In genomic region chr10:91498543-91498942, GRCm38 (mm10) we compare ENCODE assay signal across 24 mouse cellular contexts.
DNase-seq lines count a peak whose midpoint lies in the region; ATAC-seq lines count a peak whose summit lies in the region.
"Had no signal": no experiment of that assay in that cellular context is flagged by ENCODE, and none has a peak within 500 bp of the region (broad histone marks: within the 10 kb centered on the region; RNA-seq: fewer than 3 reads in every experiment).

No protein-coding gene starts in this region.

- peak; percentile 44 for DNase-seq in embryonic facial prominence, embryonic 14.5 days (ENCODE audit: low spot score)
- no peak for DNase-seq in embryonic facial prominence, embryonic 10.5 days (ENCODE audit: low spot score)
- DNase-seq in heart, adult 8-10 months (ENCODE audit: low spot score): peak; percentile 13
- no peak for DNase-seq in heart, adult 11 months
- DNase-seq in kidney, postnatal 36 days: peak; percentile 1 to 59
- no peak for DNase-seq in kidney, adult 11 months
- peak; percentile 9 for DNase-seq in urinary bladder, postnatal 14 days (ENCODE audit: low spot score)
- no peak for DNase-seq in urinary bladder, adult 2 months (ENCODE audit: low spot score)
- DNase-seq: adrenal gland, postnatal 10 days; adrenal gland, postnatal 36 days; cerebellum, adult 18-20 months; cerebellum, adult 9-10 months; cerebellum, postnatal 14 days; gastrocnemius, postnatal 10 days; gastrocnemius, postnatal 36 days; heart, postnatal 14 days had no signal

- 57% methylated on average over 4 of the region's 4 CpGs for WGBS in embryonic facial prominence, embryonic 14.5 days
- 77% methylated on average over 4 of the region's 4 CpGs for WGBS in embryonic facial prominence, embryonic 10.5 days

- H3K9me3 ChIP-seq in embryonic facial prominence, embryonic 14.5 days (ENCODE audit: control insufficient read depth, low read length): no peaks in the 10 kb centered on the region
- H3K9me3 ChIP-seq in embryonic facial prominence, embryonic 10.5 days: no peaks in the 10 kb centered on the region
- H3K9me3 ChIP-seq: embryonic facial prominence, embryonic 12.5 days; forebrain, embryonic 10.5 days; forebrain, embryonic 13.5 days; heart, embryonic 13.5 days; hindbrain, embryonic 12.5 days; hindbrain, embryonic 15.5 days had no signal

- no peak overlapping the region for H3K27ac ChIP-seq in embryonic facial prominence, embryonic 14.5 days (replicated peaks; ENCODE audit: low read depth, low read length)
- no peak overlapping the region for H3K27ac ChIP-seq in embryonic facial prominence, embryonic 10.5 days (replicated peaks)
- H3K27ac ChIP-seq: embryonic facial prominence, embryonic 12.5 days; forebrain, embryonic 10.5 days; forebrain, embryonic 13.5 days; heart, embryonic 13.5 days; hindbrain, embryonic 12.5 days; hindbrain, embryonic 15.5 days had no signal

- no peak overlapping the region for H3K9ac ChIP-seq in embryonic facial prominence, embryonic 14.5 days (ENCODE audit: low read depth, low read length)
- H3K9ac ChIP-seq: embryonic facial prominence, embryonic 12.5 days; forebrain, embryonic 13.5 days; heart, embryonic 13.5 days; hindbrain, embryonic 12.5 days; hindbrain, embryonic 15.5 days had no signal

- ATAC-seq in embryonic facial prominence, embryonic 14.5 days (ENCODE audit: low read depth): no peak
- ATAC-seq: forebrain, embryonic 13.5 days; forebrain, embryonic 16.5 days had no signal

- H3K4me2 ChIP-seq in embryonic facial prominence, embryonic 14.5 days (ENCODE audit: low read depth, low read length): no peak overlapping the region
- H3K4me2 ChIP-seq: embryonic facial prominence, embryonic 12.5 days; forebrain, embryonic 13.5 days; heart, embryonic 13.5 days; hindbrain, embryonic 12.5 days; hindbrain, embryonic 15.5 days had no signal

- H3K4me1 ChIP-seq in embryonic facial prominence, embryonic 14.5 days (ENCODE audit: control insufficient read depth, insufficient read depth, low read length): peaks cover 2% of the 10 kb centered on the region; the same call in 1 of the 2 replicates
- H3K4me1 ChIP-seq in embryonic facial prominence, embryonic 10.5 days: peaks cover 5% of the 10 kb centered on the region
- H3K4me1 ChIP-seq: embryonic facial prominence, embryonic 12.5 days; heart, embryonic 13.5 days; hindbrain, embryonic 15.5 days had no signal

- no peaks in the 10 kb centered on the region for H3K36me3 ChIP-seq in embryonic facial prominence, embryonic 14.5 days (ENCODE audit: control insufficient read depth, insufficient read depth, low read length)
- H3K36me3 ChIP-seq in embryonic facial prominence, embryonic 10.5 days (replicated peaks): no peaks in the 10 kb centered on the region
- H3K36me3 ChIP-seq: embryonic facial prominence, embryonic 12.5 days; forebrain, embryonic 10.5 days; heart, embryonic 13.5 days; hindbrain, embryonic 12.5 days; hindbrain, embryonic 15.5 days had no signal

- H3K27me3 ChIP-seq in embryonic facial prominence, embryonic 14.5 days (replicated peaks; ENCODE audit: control insufficient read depth, insufficient read depth, low read length): no peaks in the 10 kb centered on the region
- no peaks in the 10 kb centered on the region for H3K27me3 ChIP-seq in embryonic facial prominence, embryonic 10.5 days (replicated peaks; ENCODE audit: low read depth, poor library complexity, severe bottlenecking)
- H3K27me3 ChIP-seq: embryonic facial prominence, embryonic 12.5 days; forebrain, embryonic 13.5 days; heart, embryonic 13.5 days; hindbrain, embryonic 12.5 days; hindbrain, embryonic 15.5 days had no signal

- no peak overlapping the region for H3K4me3 ChIP-seq in embryonic facial prominence, embryonic 14.5 days (ENCODE audit: low read depth, low read length)
- H3K4me3 ChIP-seq in embryonic facial prominence, embryonic 10.5 days: no peak overlapping the region
- H3K4me3 ChIP-seq: embryonic facial prominence, embryonic 12.5 days; erythroblast, embryonic 14.5 days; forebrain, embryonic 10.5 days; forebrain, embryonic 13.5 days; heart, embryonic 13.5 days; hindbrain, embryonic 12.5 days; hindbrain, embryonic 15.5 days had no signal

Comparison
In these comparisons a context has a peak if more than half of its experiments do, and no peak if none do; other contexts are left out.
1. DNase-seq: peak in embryonic facial prominence, embryonic 14.5 days (single experiment), heart, adult 8-10 months (single experiment), kidney, postnatal 36 days (2 of 2) and urinary bladder, postnatal 14 days (single experiment); none in embryonic facial prominence, embryonic 10.5 days (single experiment), heart, adult 11 months (single experiment), kidney, adult 11 months (single experiment) and urinary bladder, adult 2 months (single experiment).